Mouse (Mus musculus) liver, embryonic 11.5 days (tissue): ENCODE measurements around the gene Azi2. TPM values are rescaled to one million over a fixed set of nuclear protein-coding genes. Genes with fewer than 3 reads are reported as not detected.

Source experiments
- ATAC-seq: fragments of 200-750 bp; cut with Nextera tagmentation; replicated peaks from 2 replicates; pipeline ENCODE4 v1.8.0; 2017; ENCODE audit warnings: moderate number of reproducible peaks, mild to moderate bottlenecking, moderate TSS enrichment, moderate library complexity; ENCODE audit not compliant: low FRiP score
- DNase-seq: peaks from one replicate; pipeline ENCODE4 v3.0.0-alpha.2; 2017; ENCODE audit warnings: low spot score
- H3K27ac ChIP-seq: fragments of 300-500 bp; sonication (generic); 2 replicates; pipeline ENCODE4 v1.5.1; 2014; ENCODE audit warnings: mild to moderate bottlenecking, low read depth, low read length, control low read depth
- H3K27me3 ChIP-seq: fragments of 300-500 bp; sonication (generic); replicated peaks from 2 replicates; pipeline ENCODE4 v1.6.1; 2014; ENCODE audit warnings: low read length, mixed read lengths; ENCODE audit not compliant: control insufficient read depth, insufficient read depth
- H3K36me3 ChIP-seq: fragments of 300-500 bp; sonication (generic); 2 replicates; pipeline ENCODE4 v1.6.1; 2014; ENCODE audit warnings: mild to moderate bottlenecking, low read length, moderate library complexity, mixed read lengths; ENCODE audit not compliant: control insufficient read depth, insufficient read depth
- H3K4me1 ChIP-seq: fragments of 300-500 bp; sonication (generic); replicated peaks from 2 replicates; pipeline ENCODE4 v1.6.1; 2014; ENCODE audit warnings: low read length, mixed read lengths; ENCODE audit not compliant: control insufficient read depth, insufficient read depth
- H3K4me2 ChIP-seq: fragments of 300-500 bp; sonication (generic); 2 replicates; pipeline ENCODE4 v1.6.1; 2014; ENCODE audit warnings: mild to moderate bottlenecking, control low read depth, moderate library complexity
- H3K4me3 ChIP-seq: fragments of 300-500 bp; sonication (generic); 2 replicates; pipeline ENCODE4 v1.5.1; 2014; ENCODE audit warnings: low read depth, low read length, control low read depth
- H3K9ac ChIP-seq: fragments of 300-500 bp; sonication (generic); 2 replicates; pipeline ENCODE4 v1.6.1; 2014; ENCODE audit warnings: low read depth, low read length, control low read depth
- H3K9me3 ChIP-seq: fragments of 300-500 bp; sonication (generic); 2 replicates; pipeline ENCODE4 v1.6.1; 2016; ENCODE audit warnings: low read length, inconsistent platforms, mixed read lengths; ENCODE audit not compliant: control insufficient read depth
- WGBS: fragments of 180-500 bp; shearing (Covaris S2); extraction: QIAGEN DNeasy Blood & Tissue Kit; methylation state at CpG from one replicate; pipeline ENCODE4 v1.1.7; 2014; 5-methylcytosine and 5-hydroxymethylcytosine counted together
- microRNA-seq: library from miRNA; unstranded; fragments of <30 nt; microRNA quantifications from one replicate; pipeline ENCODE4, GENCODE M21; 2017; ENCODE audit warnings: borderline number of aligned reads
- polyA plus RNA-seq: library from polyadenylated mRNA; unstranded; fragments of >200 nt; fragmentation: Nextera tagmentation; extraction: Ambion mirVana; gene quantifications from 2 replicates; pipeline ENCODE4 v1.2.1, GENCODE M21; 2014

Gene Azi2
- polyA plus RNA-seq, 1 experiment from 2014 or later = 75.1 TPM

DNA sequence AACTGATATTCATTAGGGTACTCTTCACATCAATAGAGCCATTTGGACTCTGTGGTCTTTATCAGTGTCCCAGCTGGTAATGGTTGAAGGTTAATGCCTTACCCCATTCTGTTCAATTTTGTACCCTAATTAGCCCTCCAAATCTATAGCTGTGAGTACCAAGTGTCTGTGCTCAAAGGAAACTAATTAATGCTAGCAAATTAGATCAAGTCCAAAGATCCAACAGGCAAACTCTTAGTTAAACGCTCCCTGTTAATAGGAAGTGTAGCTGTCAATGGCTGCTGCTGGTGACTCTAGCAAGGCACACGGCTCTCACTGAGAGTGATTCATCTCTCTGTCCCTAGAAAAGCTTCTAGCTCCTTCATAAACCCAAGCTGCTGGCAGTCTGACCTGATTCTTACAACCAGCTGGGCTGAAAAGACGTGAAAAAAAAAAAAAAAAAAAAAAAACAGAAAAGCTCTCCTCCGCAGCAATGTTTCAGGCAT lies 68.3 kb downstream of the Azi2 start:
- 83% methylated on average over 4 of the region's 4 CpGs for WGBS
- Histone ChIP-seq H3K4me3 (no peak overlapping the region), H3K9ac (no peak overlapping the region), H3K27ac (no peak overlapping the region), H3K36me3 (no peaks in the 10 kb centered on the region), H3K4me1 (no peaks in the 10 kb centered on the region), H3K9me3 (no peaks in the 10 kb centered on the region), H3K27me3 (no peaks in the 10 kb centered on the region), H3K4me2 (no peak overlapping the region)
- no peak for ATAC-seq
- peak; percentile 7 for DNase-seq

DNA sequence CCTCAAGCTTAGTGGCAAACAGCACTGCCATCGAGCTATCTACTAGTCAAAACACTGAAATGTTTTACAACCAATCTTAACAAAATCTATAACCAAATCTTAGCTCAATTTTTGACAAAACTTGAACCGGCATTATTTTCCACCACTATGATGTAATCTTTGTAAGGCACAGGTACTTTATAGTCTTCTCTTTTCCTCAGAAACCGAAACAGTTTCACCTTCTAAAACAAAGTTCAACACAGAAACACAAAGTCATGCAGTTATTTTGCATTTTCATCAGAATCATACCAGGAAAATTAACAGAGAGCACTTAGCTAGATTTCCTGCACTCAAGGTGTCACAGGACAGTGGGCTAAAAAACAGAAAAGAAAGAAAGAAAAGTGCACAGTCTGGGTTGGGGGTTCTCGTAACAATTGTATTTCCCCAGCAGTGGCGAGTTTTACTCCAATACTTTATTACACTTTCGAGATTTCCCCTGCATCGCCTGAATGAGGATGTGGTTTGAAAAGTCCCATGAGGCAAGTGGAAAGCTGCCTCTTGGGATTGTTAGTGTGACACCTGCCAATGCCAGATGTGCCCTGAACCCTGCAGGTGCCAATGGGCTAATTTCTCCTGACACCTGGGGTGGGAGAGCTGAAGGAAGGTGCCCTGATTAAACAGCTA lies 69.5 kb downstream of the Azi2 start:
- WGBS = 84% methylated on average over 7 of the region's 7 CpGs
- H3K9ac ChIP-seq = no peak overlapping the region
- no peaks in the 10 kb centered on the region for H3K9me3 ChIP-seq
- H3K4me3 ChIP-seq = no peak overlapping the region
- H3K4me2 ChIP-seq = no peak overlapping the region
- H3K4me1 ChIP-seq = no peaks in the 10 kb centered on the region
- no peaks in the 10 kb centered on the region for H3K36me3 ChIP-seq
- no peaks in the 10 kb centered on the region for H3K27me3 ChIP-seq
- ATAC-seq (no peak), DNase-seq (no peak)
- H3K27ac ChIP-seq = no peak overlapping the region

DNA sequence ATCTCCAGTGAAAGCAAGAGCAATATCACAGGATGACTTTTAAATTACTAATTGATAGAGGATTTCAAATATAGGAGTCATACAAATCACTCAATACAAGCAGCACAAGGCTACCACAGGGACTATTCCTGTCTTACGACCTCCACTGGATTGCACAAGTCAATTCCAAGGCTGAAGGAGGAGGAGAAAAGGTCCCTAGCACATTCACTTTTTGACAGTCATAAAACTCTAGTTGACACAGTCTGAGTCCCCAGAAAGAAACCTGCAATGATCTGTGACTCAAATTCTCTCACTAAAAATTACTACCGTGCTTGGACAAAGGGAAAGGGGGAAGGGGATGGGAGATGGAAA lies 70.0 kb downstream of the Azi2 start:
- DNase-seq = no peak
- WGBS = 78% methylated on average over 2 of the region's 2 CpGs
- no peaks in the 10 kb centered on the region for H3K9me3 ChIP-seq

More for the DNA sequence above, 70.0 kb downstream of the Azi2 start:
- H3K36me3 ChIP-seq = no peaks in the 10 kb centered on the region
- no peak overlapping the region for H3K4me2 ChIP-seq
- H3K4me1 ChIP-seq = no peaks in the 10 kb centered on the region
- no peak for ATAC-seq
- no peak overlapping the region for H3K4me3 ChIP-seq
- no peaks in the 10 kb centered on the region for H3K27me3 ChIP-seq
- no peak overlapping the region for H3K27ac ChIP-seq
- H3K9ac ChIP-seq = no peak overlapping the region

Small RNA genes within 50 kb of the gene (microRNA-seq; reads per million reads assigned to microRNA genes)
- not detected for gene Gm22008

Other genes with a start within 250 kb of the Azi2 start
- gene Cmc1, start 109.7 kb downstream of the Azi2 start, polyA plus RNA-seq = 44.6 and 45.9 TPM in 2 replicates